Mouse (Mus musculus): ENCODE results near the gene Elp4. TPM values are rescaled to one million over a fixed set of nuclear protein-coding genes. Genes with fewer than 3 reads are reported as not detected.

Elp4 gene
- polyA plus RNA-seq, 1 experiment from 2014 or later = 22.0 TPM

DNA sequence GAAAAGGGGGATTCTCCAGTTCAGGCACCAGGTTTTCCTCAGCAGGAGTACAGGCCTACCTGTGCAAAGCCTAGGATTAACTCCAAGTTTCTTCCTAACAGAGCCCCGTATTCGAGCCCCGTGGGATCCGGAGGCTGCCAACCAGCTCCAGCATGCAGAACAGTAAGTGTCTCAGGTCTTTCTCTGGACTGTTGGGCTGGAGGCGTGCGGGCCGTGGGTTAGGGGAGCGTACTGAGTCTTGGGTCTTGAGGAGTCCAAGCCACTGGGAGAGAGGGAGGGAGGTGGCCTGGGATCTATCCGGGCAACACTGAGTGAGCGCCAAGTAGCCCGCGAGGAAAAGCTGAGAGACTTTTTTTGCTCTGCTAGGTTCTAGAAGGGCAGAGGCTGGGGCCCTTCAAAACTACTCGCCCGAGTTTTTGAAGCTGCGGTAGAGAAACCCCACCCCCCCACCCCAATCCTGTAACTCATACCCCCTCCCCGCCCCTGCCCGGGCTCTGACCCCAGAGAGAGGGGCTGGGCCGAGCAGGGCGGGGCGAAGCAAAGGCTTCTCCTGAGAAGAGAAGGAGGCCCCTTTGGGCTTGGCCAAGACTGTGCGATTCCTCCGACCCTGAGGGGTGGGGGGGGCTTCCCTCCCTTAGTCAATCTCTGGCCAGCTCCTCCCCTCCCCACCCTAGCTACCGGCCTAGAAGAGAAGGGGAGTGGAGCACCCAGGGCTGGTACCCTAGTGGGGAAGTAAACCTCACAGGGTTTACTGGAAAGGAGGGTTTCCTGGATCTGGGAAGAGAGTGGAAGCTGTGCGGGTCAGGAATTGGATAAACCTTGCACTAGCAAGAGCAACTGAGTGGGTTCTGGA lies 224.0 kb downstream of the Elp4 start:
- 0 out of 2 replicates have a peak, but pooled peaks have one; percentile 31 for ATAC-seq (replicated peaks; ENCODE audit: insufficient number of reproducible peaks, low FRiP score, low TSS enrichment)
- no peak overlapping the region for H3K4me3 ChIP-seq (ENCODE audit: low read depth, low read length)
- peaks cover 88% of the 10 kb centered on the region for H3K27me3 ChIP-seq (ENCODE audit: control insufficient read depth, insufficient read depth, low read length)
- H3K9me3 ChIP-seq (replicated peaks; ENCODE audit: control insufficient read depth, low read length) = no peaks in the 10 kb centered on the region
- 2% methylated on average over 21 of the region's 24 CpGs for WGBS (ENCODE audit: insufficient replicate concordance)
- H3K4me2 ChIP-seq = no peak overlapping the region
- H3K36me3 ChIP-seq (ENCODE audit: control insufficient read depth, insufficient read depth, low read length) = no peaks in the 10 kb centered on the region
- no peak overlapping the region for H3K9ac ChIP-seq (ENCODE audit: low read depth, low read length)
- H3K27ac ChIP-seq (ENCODE audit: low read depth, low read length) = no peak overlapping the region
- H3K4me1 ChIP-seq (ENCODE audit: control insufficient read depth, insufficient read depth, low read length) = peaks cover 10% of the 10 kb centered on the region; the same call in 1 of the 2 replicates

DNA sequence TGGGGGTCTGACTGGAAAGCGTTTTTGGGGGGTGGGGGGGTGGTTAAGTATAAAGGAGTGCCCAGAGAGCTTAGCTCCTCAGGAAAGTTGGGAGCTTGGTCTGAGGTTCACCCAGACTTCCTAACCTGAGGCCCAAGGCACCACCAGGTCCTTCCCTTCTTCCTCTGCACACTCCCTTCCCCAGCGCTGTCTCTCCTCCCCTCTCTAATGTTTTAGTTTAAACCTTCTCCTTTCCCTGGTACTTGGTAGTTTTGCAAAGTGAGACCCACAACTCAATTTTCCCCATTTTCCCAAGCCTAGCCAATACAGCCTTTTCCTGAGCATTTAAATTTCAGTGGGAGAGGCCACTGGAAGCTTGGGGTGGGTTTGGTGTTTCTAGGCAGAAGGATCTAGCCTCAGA lies 225.0 kb downstream of the Elp4 start:
- H3K27ac ChIP-seq (ENCODE audit: low read depth, low read length) = no peak overlapping the region
- no peaks in the 10 kb centered on the region for H3K9me3 ChIP-seq (replicated peaks; ENCODE audit: control insufficient read depth, low read length)
- peaks cover 89% of the 10 kb centered on the region for H3K27me3 ChIP-seq (ENCODE audit: control insufficient read depth, insufficient read depth, low read length)
- ATAC-seq (replicated peaks; ENCODE audit: insufficient number of reproducible peaks, low FRiP score, low TSS enrichment) = no peak
- H3K4me2 ChIP-seq = no peak overlapping the region
- H3K4me1 ChIP-seq (ENCODE audit: control insufficient read depth, insufficient read depth, low read length) = peaks cover 12% of the 10 kb centered on the region
- H3K9ac ChIP-seq (ENCODE audit: low read depth, low read length) = no peak overlapping the region
- H3K4me3 ChIP-seq (ENCODE audit: low read depth, low read length) = no peak overlapping the region
- WGBS (ENCODE audit: insufficient replicate concordance) = 0% methylated on average over 2 of the region's 2 CpGs
- no peaks in the 10 kb centered on the region for H3K36me3 ChIP-seq (ENCODE audit: control insufficient read depth, insufficient read depth, low read length)

DNA sequence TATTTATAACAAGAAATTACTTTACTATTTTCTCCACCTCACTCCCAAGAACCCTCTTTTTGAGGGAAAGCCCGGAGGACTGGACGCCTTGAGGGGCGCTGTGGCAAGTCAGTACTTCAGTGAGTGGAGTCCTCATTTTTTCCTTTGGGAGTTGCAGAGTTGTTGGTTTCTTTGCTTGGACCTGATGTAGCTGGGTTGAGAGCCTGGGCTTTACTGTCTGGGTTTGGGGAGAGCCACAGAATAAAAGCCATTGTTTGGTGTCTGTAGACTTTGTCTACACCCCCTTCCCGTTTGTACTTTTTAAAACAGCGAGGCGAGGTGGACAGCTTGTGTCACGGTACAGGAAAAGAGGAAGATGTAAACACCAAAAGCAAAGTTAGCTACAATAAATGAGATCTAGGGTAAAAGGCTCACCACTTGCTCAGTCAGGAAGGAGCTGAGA lies 225.5 kb downstream of the Elp4 start:
- no peak overlapping the region for H3K4me3 ChIP-seq (ENCODE audit: low read depth, low read length)
- 2% methylated on average over 7 of the region's 7 CpGs for whole genome bisulfite sequencing (ENCODE audit: insufficient replicate concordance)
- ATAC-seq (replicated peaks; ENCODE audit: insufficient number of reproducible peaks, low FRiP score, low TSS enrichment) = no peak

DNA sequence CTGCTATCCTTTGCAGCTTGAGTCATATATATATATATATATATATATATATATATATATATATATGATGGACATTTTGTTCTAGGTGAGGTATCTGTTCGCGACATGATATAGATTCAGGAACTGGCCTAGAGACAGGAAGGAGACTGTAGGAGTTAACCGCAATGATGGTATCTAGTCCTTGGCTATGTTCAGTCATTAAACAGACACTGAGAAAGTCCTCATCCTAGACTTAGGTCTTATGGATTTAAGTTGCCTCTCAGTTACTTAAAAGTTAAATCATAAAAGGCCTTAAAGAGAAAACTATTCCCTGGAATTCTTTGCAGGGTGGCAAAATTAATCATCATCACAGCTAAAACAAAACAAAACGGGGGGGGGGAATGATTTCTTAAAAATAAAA lies 226.1 kb downstream of the Elp4 start:
- 9% methylated on average over 4 of the region's 4 CpGs for WGBS (ENCODE audit: insufficient replicate concordance)

More for the DNA sequence above, 225.5 kb downstream of the Elp4 start:
- H3K27ac ChIP-seq (ENCODE audit: low read depth, low read length) = no peak overlapping the region
- H3K4me1 ChIP-seq (ENCODE audit: control insufficient read depth, insufficient read depth, low read length) = peaks cover 16% of the 10 kb centered on the region
- no peak overlapping the region for H3K9ac ChIP-seq (ENCODE audit: low read depth, low read length)
- no peak overlapping the region for H3K4me2 ChIP-seq
- peaks cover 90% of the 10 kb centered on the region for H3K27me3 ChIP-seq (ENCODE audit: control insufficient read depth, insufficient read depth, low read length)
- no peaks in the 10 kb centered on the region for H3K9me3 ChIP-seq (replicated peaks; ENCODE audit: control insufficient read depth, low read length)
- no peaks in the 10 kb centered on the region for H3K36me3 ChIP-seq (ENCODE audit: control insufficient read depth, insufficient read depth, low read length)

DNA sequence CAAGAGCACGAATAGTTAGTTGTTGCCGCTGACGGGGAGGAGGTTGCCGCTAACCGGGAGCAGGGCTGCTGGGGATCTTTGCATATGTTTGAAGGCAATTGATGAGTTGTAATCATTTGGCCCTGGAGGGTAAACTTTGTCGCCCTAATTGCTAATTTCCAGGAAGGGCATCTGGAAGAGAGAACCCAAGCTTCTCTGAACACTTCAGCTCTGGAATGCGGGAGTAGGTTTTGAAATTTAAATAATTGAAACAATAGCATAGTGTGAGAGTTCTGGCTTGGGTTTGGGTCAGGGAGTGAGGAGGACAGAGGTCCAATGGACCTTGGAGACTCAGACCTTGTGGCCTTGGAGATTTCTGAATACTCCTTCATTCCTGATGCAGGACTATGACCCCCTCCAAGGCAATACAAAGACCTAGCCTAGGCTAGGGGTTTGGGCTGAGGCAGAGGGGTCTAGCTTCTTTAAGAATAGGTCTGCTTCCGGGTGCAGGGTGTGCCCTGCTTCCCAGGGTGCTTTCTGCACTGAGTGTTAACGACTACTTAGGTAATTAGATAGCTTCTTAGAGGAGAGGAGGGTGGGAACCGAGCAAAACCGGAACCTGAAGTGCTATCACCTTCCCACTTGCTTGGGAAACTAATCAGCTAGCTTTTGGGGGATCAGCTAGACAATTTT lies 226.8 kb downstream of the Elp4 start:
- Histone ChIP-seq H3K4me1 (ENCODE audit: control insufficient read depth, insufficient read depth, low read length) (peaks cover 16% of the 10 kb centered on the region), H3K4me3 (ENCODE audit: low read depth, low read length) (no peak overlapping the region), H3K27me3 (ENCODE audit: control insufficient read depth, insufficient read depth, low read length) (peaks cover 92% of the 10 kb centered on the region), H3K4me2 (no peak overlapping the region), H3K9ac (ENCODE audit: low read depth, low read length) (no peak overlapping the region), H3K27ac (ENCODE audit: low read depth, low read length) (no peak overlapping the region), H3K9me3 (replicated peaks; ENCODE audit: control insufficient read depth, low read length) (no peaks in the 10 kb centered on the region), H3K36me3 (ENCODE audit: control insufficient read depth, insufficient read depth, low read length) (no peaks in the 10 kb centered on the region)
- WGBS (ENCODE audit: insufficient replicate concordance) = under 1% methylated on average over 11 of the region's 11 CpGs
- no peak for ATAC-seq (replicated peaks; ENCODE audit: insufficient number of reproducible peaks, low FRiP score, low TSS enrichment)

More for the DNA sequence above, 226.1 kb downstream of the Elp4 start:
- no peak overlapping the region for H3K9ac ChIP-seq (ENCODE audit: low read depth, low read length)
- peaks cover 92% of the 10 kb centered on the region for H3K27me3 ChIP-seq (ENCODE audit: control insufficient read depth, insufficient read depth, low read length)
- H3K27ac ChIP-seq (ENCODE audit: low read depth, low read length) = no peak overlapping the region
- H3K4me2 ChIP-seq = no peak overlapping the region
- peaks cover 16% of the 10 kb centered on the region for H3K4me1 ChIP-seq (ENCODE audit: control insufficient read depth, insufficient read depth, low read length)
- no peaks in the 10 kb centered on the region for H3K9me3 ChIP-seq (replicated peaks; ENCODE audit: control insufficient read depth, low read length)
- H3K4me3 ChIP-seq (ENCODE audit: low read depth, low read length) = no peak overlapping the region
- H3K36me3 ChIP-seq (ENCODE audit: control insufficient read depth, insufficient read depth, low read length) = no peaks in the 10 kb centered on the region
- no peak for ATAC-seq (replicated peaks; ENCODE audit: insufficient number of reproducible peaks, low FRiP score, low TSS enrichment)

DNA sequence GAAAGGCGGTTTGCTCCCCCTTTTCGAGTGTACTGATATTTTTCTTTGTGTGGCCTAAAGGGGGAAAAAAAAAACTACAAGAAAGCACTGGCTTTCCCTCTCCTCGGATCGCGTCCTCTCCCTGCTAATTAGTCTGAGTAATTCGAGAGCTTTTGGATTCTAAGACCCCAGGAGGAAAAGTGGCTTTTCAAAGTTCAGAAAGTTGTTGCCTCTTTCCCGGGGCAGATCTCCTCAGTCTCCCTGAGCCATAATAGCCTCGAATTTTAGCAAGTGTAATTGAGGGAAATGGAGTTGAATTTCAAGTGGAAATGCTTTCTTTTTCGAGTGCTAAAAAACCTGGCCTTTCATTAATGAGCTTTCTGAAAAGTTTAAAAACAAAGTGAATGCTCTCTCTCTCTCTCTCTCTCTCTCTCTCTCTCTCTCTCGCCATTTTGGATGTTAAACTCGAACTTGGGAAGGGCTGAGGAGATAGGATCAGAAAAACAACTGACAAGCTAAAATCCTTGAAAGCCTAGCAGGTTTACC lies 227.4 kb downstream of the Elp4 start:
- no peaks in the 10 kb centered on the region for H3K9me3 ChIP-seq (replicated peaks; ENCODE audit: control insufficient read depth, low read length)
- under 1% methylated on average over 11 of the region's 11 CpGs for whole genome bisulfite sequencing (ENCODE audit: insufficient replicate concordance)
- no peak for ATAC-seq (replicated peaks; ENCODE audit: insufficient number of reproducible peaks, low FRiP score, low TSS enrichment)
- no peaks in the 10 kb centered on the region for H3K36me3 ChIP-seq (ENCODE audit: control insufficient read depth, insufficient read depth, low read length)
- peaks cover 13% of the 10 kb centered on the region for H3K4me1 ChIP-seq (ENCODE audit: control insufficient read depth, insufficient read depth, low read length)
- peaks cover 92% of the 10 kb centered on the region for H3K27me3 ChIP-seq (ENCODE audit: control insufficient read depth, insufficient read depth, low read length)
- peak overlapping the region; percentile 66 for H3K4me2 ChIP-seq
- H3K27ac ChIP-seq (ENCODE audit: low read depth, low read length) = no peak overlapping the region
- no peak overlapping the region for H3K9ac ChIP-seq (ENCODE audit: low read depth, low read length)
- H3K4me3 ChIP-seq (ENCODE audit: low read depth, low read length) = peak overlapping the region; percentile 39

DNA sequence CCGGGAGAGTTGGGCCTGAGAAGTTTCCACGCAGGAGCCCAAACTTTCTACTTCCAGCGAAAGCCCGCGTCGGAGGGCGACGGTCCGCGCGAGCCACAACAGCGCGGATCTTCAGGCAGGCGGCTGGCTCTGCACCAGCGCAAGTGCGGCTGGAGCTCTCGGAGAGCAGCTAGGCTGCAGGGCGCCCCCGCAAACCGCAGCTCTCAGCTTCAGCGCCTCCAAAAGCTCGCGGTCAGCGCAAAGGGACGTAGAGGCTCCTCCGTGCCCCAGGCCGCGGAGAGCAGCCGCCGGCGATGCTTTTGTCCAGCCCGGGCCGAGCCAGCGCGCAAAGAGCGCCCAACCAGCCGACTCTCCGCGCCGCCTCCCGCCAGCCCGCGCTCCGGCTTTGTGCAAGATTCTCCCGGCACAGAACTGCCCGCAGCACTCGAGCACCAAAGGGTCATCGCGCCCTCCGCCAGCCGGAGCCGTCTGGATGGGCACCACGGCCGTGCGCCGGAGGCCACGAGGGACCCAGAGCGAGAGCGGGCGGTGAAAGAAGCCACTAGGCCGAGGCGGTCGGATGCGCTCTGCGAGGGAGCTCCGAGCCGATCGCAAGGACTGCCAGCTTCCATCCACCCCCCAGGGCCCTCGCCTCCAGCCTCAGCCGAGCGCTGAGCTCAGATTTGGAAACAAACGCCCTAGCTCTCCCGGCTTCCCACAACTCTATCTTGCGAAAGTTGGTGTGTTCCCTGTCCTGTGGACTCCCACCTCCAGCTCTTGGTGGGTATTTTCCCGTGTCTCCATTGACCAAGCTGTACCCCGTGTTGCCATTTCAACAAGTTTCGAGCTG lies 228.1 kb downstream of the Elp4 start:
- H3K9ac ChIP-seq (ENCODE audit: low read depth, low read length) = no peak overlapping the region
- 0 out of 2 replicates have a peak, but pooled peaks have one; percentile 47 for ATAC-seq (replicated peaks; ENCODE audit: insufficient number of reproducible peaks, low FRiP score, low TSS enrichment)
- H3K27me3 ChIP-seq (ENCODE audit: control insufficient read depth, insufficient read depth, low read length) = peaks cover 90% of the 10 kb centered on the region
- H3K4me2 ChIP-seq = peak overlapping the region; percentile 66
- no peaks in the 10 kb centered on the region for H3K36me3 ChIP-seq (ENCODE audit: control insufficient read depth, insufficient read depth, low read length)
- H3K4me1 ChIP-seq (ENCODE audit: control insufficient read depth, insufficient read depth, low read length) = peaks cover 10% of the 10 kb centered on the region
- no peak overlapping the region for H3K27ac ChIP-seq (ENCODE audit: low read depth, low read length)
- WGBS (ENCODE audit: insufficient replicate concordance) = under 1% methylated on average over 74 of the region's 77 CpGs
- peak overlapping the region; percentile 39 for H3K4me3 ChIP-seq (ENCODE audit: low read depth, low read length)
- no peaks in the 10 kb centered on the region for H3K9me3 ChIP-seq (replicated peaks; ENCODE audit: control insufficient read depth, low read length)

DNA sequence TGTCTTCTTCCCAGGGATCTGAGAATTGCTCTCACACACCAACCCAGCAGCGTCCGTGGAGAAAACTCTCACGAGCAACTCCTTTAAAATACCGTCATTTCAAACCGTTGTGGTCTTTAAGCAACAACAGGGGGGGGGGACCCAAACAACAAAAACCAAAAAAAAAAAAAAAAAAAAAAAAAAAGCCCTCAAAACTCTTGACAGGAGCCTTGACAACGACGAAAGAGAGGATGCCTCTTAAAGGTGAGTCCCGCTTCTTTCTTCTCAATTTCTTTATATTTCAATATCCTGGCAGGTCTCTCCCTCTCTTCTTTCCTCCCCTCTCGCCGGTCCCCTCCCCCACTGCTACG lies 228.7 kb downstream of the Elp4 start:
- under 1% methylated on average over 11 of the region's 11 CpGs for WGBS (ENCODE audit: insufficient replicate concordance)
- H3K36me3 ChIP-seq (ENCODE audit: control insufficient read depth, insufficient read depth, low read length) = no peaks in the 10 kb centered on the region
- H3K9ac ChIP-seq (ENCODE audit: low read depth, low read length) = no peak overlapping the region
- peaks cover 10% of the 10 kb centered on the region for H3K4me1 ChIP-seq (ENCODE audit: control insufficient read depth, insufficient read depth, low read length)
- peaks cover 90% of the 10 kb centered on the region for H3K27me3 ChIP-seq (ENCODE audit: control insufficient read depth, insufficient read depth, low read length)
- no peak overlapping the region for H3K27ac ChIP-seq (ENCODE audit: low read depth, low read length)
- ATAC-seq (replicated peaks; ENCODE audit: insufficient number of reproducible peaks, low FRiP score, low TSS enrichment) = no peak
- H3K9me3 ChIP-seq (replicated peaks; ENCODE audit: control insufficient read depth, low read length) = no peaks in the 10 kb centered on the region
- peak overlapping the region; percentile 66 for H3K4me2 ChIP-seq
- peak overlapping the region; percentile 39 for H3K4me3 ChIP-seq (ENCODE audit: low read depth, low read length)

All from heart, embryonic 11.5 days (tissue).